Mouse (Mus musculus): ENCODE measurements around the gene Sf3a1. TPM values are rescaled to one million over a fixed set of nuclear protein-coding genes. Genes with fewer than 3 reads are reported as not detected.

Sf3a1 gene
- total and polyA plus RNA-seq, 3 experiments, result 32.1 to 101 (median 77.0) TPM

DNA sequence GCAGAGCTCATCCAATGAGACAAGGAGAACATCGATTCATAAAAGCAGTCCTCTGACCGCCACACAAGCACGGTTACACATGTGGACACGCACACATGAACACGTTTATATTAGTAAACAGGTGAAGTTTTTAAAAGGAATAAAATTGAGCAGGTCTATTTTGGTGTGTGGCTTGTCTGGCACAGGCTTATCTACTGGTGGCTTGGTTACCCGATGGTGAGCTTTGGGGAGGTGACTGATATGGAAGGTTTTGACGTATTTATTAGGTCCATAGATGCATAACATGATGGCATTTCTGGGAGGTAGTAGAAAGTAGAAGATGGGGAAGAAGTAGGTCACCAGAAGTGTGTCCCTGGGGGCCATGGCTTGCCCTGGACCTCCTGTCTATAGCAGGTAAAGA lies 6.5 kb upstream of the Sf3a1 start:
- no peaks in the 10 kb centered on the region for H3K9me3 ChIP-seq (replicated peaks; ENCODE audit: insufficient read depth, low read length)
- H3K27me3 ChIP-seq (ENCODE audit: control insufficient read depth in 1 of 2, insufficient read depth in 2 of 2, low read length in 2 of 2), result no peaks in the 10 kb centered on the region
- no peak overlapping the region for H3K9ac ChIP-seq (ENCODE audit: control insufficient read depth, low read depth, low read length, poor library complexity, severe bottlenecking)
- TF ChIP-seq NRF1 (IDR thresholded peaks at IDR 0.05; ENCODE audit: insufficient read depth, low read depth, low read length, poor library complexity, severe bottlenecking) (no peak), MXI1 (IDR thresholded peaks at IDR 0.05; ENCODE audit: low read depth, low read length) (peak; percentile 46; the same call in 1 of the 2 replicates), CHD2 (IDR thresholded peaks at IDR 0.05; ENCODE audit: low read length) (no peak), ELF1 (IDR thresholded peaks at IDR 0.05; ENCODE audit: low read depth, low read length) (0 out of 2 replicates have a peak, but pooled peaks have one; percentile 20), ZC3H11A (IDR thresholded peaks at IDR 0.05; ENCODE audit: low read depth, low read length) (peak; percentile 6; the same call in 1 of the 2 replicates), ZKSCAN1 (IDR thresholded peaks at IDR 0.05; ENCODE audit: low read depth, low read length) (no peak), RAD21 (IDR thresholded peaks at IDR 0.05; ENCODE audit: low read depth, low read length) (no peak), MAX (IDR thresholded peaks at IDR 0.05; ENCODE audit: low read length) (no peak; the same call in none of the 2 replicates), POLR2AphosphoS2 (IDR thresholded peaks at IDR 0.05; ENCODE audit: low read length) (no peak), POLR2AphosphoS5 (IDR thresholded peaks at IDR 0.05; ENCODE audit: borderline replicate concordance, low read depth, low read length) (no peak), EP300 (IDR thresholded peaks at IDR 0.05; ENCODE audit: low read depth in 1 of 2, low read length in 2 of 2) (peak; percentile 64 to 70), GABPA (IDR thresholded peaks at IDR 0.05; ENCODE audit: low read depth, low read length) (no peak), TCF12 (IDR thresholded peaks at IDR 0.05; ENCODE audit: low read depth, low read length) (peak; percentile 72), ZMIZ1 (IDR thresholded peaks at IDR 0.05; ENCODE audit: low read depth, low read length) (no peak), RCOR1 (IDR thresholded peaks at IDR 0.05; ENCODE audit: low read depth, low read length) (peak; percentile 66), USF1 (IDR thresholded peaks at IDR 0.05; ENCODE audit: low read depth, low read length) (no peak), MEF2A (IDR thresholded peaks at IDR 0.05; ENCODE audit: extremely low read depth, insufficient replicate concordance, low read depth, low read length, poor library complexity, severe bottlenecking) (peak; percentile 92; the same call in 1 of the 2 replicates), ETS1 (IDR thresholded peaks at IDR 0.05; ENCODE audit: low read depth, low read length) (peak; percentile 85), KAT2A (conservative IDR thresholded peaks at IDR 0.05; ENCODE audit: low read depth, low read length) (no peak), JUND (IDR thresholded peaks at IDR 0.05; ENCODE audit: low read depth, low read length) (no peak), HCFC1 (IDR thresholded peaks at IDR 0.05; ENCODE audit: low read depth, low read length) (0 out of 2 replicates have a peak, but pooled peaks have one; percentile 23), BHLHE40 (IDR thresholded peaks at IDR 0.05; ENCODE audit: borderline replicate concordance, low read depth, low read length) (peak; percentile 50; the same call in 1 of the 2 replicates), SMC3 (IDR thresholded peaks at IDR 0.05; ENCODE audit: low read depth, low read length) (no peak), GATA1 (IDR thresholded peaks at IDR 0.05; ENCODE audit: low read depth, low read length) (peak; percentile 80), MAFK (IDR thresholded peaks at IDR 0.05; ENCODE audit: borderline replicate concordance, low read depth, low read length) (peak; percentile 74; the same call in 1 of the 2 replicates), SIN3A (IDR thresholded peaks at IDR 0.05; ENCODE audit: low read length) (peak; percentile 68), MYC (IDR thresholded peaks at IDR 0.05; ENCODE audit: low read depth, low read length) (peak; percentile 30; the same call in 1 of the 2 replicates)
- H3K27ac ChIP-seq (ENCODE audit: control insufficient read depth, low read depth, low read length), result no peak overlapping the region
- H3K4me3 ChIP-seq (ENCODE audit: control insufficient read depth in 1 of 2, insufficient read depth in 1 of 2, low read depth in 2 of 2, low read length in 2 of 2), result no peak overlapping the region
- H3K79me2 ChIP-seq (ENCODE audit: control insufficient read depth, insufficient read depth, low read length, poor library complexity), result no peaks in the 10 kb centered on the region
- DNase-seq (ENCODE audit: low read depth, low spot score), result peak; percentile 48
- peaks cover 0 to 19% of the 10 kb centered on the region in 2 experiments; a peak in 2 of 4 replicates for H3K36me3 ChIP-seq (ENCODE audit: control insufficient read depth in 1 of 2, insufficient read depth in 2 of 2, low read length in 2 of 2)
- H3K4me1 ChIP-seq (ENCODE audit: control insufficient read depth in 1 of 2, insufficient read depth in 2 of 2, low read length in 2 of 2), result peaks cover 9 to 11% of the 10 kb centered on the region in 2 experiments
